Mouse (Mus musculus) midbrain, embryonic 15.5 days (tissue): ENCODE measurements around the gene Dennd2a. TPM values are rescaled to one million over a fixed set of nuclear protein-coding genes. Genes with fewer than 3 reads are reported as not detected.
"Not testable (repeated sequence)": the region's sequence is repeated elsewhere in the genome, so short reads cannot be mapped to it uniquely, and the experiment has no call there.

ENCODE experiments used
- ATAC-seq: fragments of 200-750 bp; cut with Nextera tagmentation; replicated peaks from 2 replicates; pipeline ENCODE4 v1.8.0; 2017; ENCODE audit warnings: moderate TSS enrichment
- H3K27ac ChIP-seq: fragments of 300-500 bp; sonication (generic); 2 replicates; pipeline ENCODE4 v1.5.1; 2015; ENCODE audit warnings: mild to moderate bottlenecking, inconsistent platforms
- H3K27me3 ChIP-seq: fragments of 300-500 bp; sonication (generic); replicated peaks from 2 replicates; pipeline ENCODE4 v1.6.1; 2015; ENCODE audit warnings: inconsistent platforms
- H3K36me3 ChIP-seq: fragments of 300-500 bp; sonication (generic); replicated peaks from 2 replicates; pipeline ENCODE4 v1.6.1; 2015; ENCODE audit warnings: inconsistent platforms
- H3K4me1 ChIP-seq: fragments of 300-500 bp; sonication (generic); 2 replicates; pipeline ENCODE4 v1.6.1; 2015; ENCODE audit warnings: inconsistent platforms
- H3K4me2 ChIP-seq: fragments of 300-500 bp; sonication (generic); 2 replicates; pipeline ENCODE4 v1.6.1; 2015; ENCODE audit warnings: inconsistent platforms, mild to moderate bottlenecking, moderate library complexity
- H3K4me3 ChIP-seq: fragments of 300-500 bp; sonication (generic); 2 replicates; pipeline ENCODE4 v1.5.1; 2015; ENCODE audit warnings: mild to moderate bottlenecking, inconsistent platforms
- H3K9ac ChIP-seq: fragments of 300-500 bp; sonication (generic); 2 replicates; pipeline ENCODE4 v1.6.1; 2015; ENCODE audit warnings: mild to moderate bottlenecking, inconsistent platforms
- H3K9me3 ChIP-seq: fragments of 300-500 bp; sonication (generic); 2 replicates; pipeline ENCODE4 v1.6.1; 2016; ENCODE audit warnings: inconsistent platforms
- WGBS: fragments of 180-500 bp; shearing (Covaris S2); methylation state at CpG from one replicate; pipeline ENCODE4 v1.1.7; 2015; ENCODE audit warnings: mixed read lengths; 5-methylcytosine and 5-hydroxymethylcytosine counted together
- polyA plus RNA-seq: library from polyadenylated mRNA; unstranded; fragments of >200 nt; fragmentation: Nextera tagmentation; extraction: Ambion mirVana; gene quantifications from 2 replicates; pipeline ENCODE4 v1.2.1, GENCODE M21; 2015

Gene Dennd2a
- polyA plus RNA-seq, 1 experiment from 2014 or later: 21.0 TPM

DNA sequence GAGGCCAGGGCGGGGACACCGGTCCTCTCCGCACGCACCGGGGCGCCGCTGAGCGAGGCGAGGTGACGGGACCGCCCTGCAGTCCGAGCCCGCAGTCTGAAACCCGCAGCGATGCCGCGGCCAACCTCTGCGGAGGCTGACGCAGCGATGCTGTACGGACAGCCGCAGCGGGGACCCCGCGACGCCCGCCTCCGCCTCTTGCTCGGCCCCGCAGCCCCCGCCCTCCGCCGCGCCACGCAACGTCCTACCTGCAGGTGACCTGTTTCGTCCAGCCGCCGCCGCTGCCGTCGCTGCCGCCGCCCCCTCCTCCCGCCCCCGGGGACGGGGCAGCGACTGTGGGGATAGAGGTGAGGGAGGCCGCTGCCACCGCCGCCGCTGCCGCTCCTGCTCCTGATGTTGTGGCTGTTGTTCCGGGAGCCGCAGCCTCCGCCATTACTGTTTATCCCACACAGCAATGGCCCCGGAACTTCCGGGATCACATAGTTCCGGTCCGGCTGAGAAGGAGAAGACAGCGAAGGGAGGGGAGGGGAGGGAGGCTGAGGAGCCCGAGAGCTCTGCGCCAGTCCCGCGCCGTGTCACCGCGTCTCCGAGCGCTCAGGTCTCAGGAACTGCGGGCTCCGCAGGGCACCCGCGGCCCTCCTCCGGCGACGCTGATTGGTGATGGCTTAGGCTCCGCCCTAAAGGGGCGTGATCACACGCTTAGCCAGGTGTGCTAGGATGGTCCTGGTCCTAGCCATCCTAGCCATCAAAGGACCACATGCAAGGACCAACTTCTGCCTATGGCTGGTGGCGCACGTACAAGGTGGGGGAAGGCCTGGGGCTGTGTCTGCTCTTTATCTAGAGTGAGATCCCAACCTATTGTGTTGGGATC is 137.6 kb downstream of the Dennd2a start, which contains the start of gene Mkrn1:
Gene Mkrn1 (minus strand): TSS at position 612 of the 871 bp plus-strand sequence.
- peak; percentile 97 for ATAC-seq

DNA sequence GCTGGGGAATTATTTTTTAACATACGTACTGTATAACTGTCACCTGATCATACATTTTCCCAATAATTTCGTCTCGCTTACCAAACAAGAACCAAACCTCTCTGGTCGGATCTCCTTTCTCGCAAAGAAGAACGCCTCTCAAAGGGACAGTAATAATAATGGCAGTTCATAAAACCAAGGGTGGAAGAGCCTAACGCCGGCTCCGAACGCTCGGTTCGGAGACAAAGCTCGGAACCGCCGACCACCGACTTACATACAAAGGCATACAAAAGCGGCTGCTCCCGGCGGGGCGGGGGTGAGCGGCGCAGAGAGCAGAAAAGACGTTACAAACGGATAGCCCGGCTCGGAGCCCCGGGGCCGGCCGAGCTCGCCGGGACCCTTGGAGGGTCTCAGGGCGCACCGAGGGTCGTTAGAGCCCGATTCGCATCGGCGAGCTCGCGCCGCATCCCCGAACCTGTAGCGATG is 138.2 kb downstream of the Dennd2a start:
- peak overlapping the region; percentile 90 for H3K9ac ChIP-seq
- H3K4me1 ChIP-seq: peaks cover 22% of the 10 kb centered on the region
- 0% methylated on average over 43 of the region's 43 CpGs for WGBS
- peak overlapping the region; percentile 70 for H3K4me3 ChIP-seq
- H3K27me3 ChIP-seq: no peaks in the 10 kb centered on the region
- peak overlapping the region; percentile 94 for H3K27ac ChIP-seq
- H3K4me2 ChIP-seq: peak overlapping the region; percentile 66
- no peaks in the 10 kb centered on the region for H3K9me3 ChIP-seq
- H3K36me3 ChIP-seq: no peaks in the 10 kb centered on the region
- no peak for ATAC-seq

More for the DNA sequence above, 137.6 kb downstream of the Dennd2a start, which contains the start of gene Mkrn1:
- Histone ChIP-seq H3K36me3 (no peaks in the 10 kb centered on the region), H3K4me1 (peaks cover 18% of the 10 kb centered on the region), H3K4me2 (peak within 1 kb of the TSS; percentile 66), H3K9me3 (no peaks in the 10 kb centered on the region), H3K4me3 (peak within 1 kb of the TSS; percentile 70), H3K27ac (peak within 1 kb of the TSS; percentile 94), H3K27me3 (no peaks in the 10 kb centered on the region), H3K9ac (peak within 1 kb of the TSS; percentile 90)
- under 1% methylated on average over 58 of the region's 82 CpGs for WGBS

GRCm38 (mm10) chr6:39416654-39417053 is 141.0 kb downstream of the Dennd2a start:
- H3K27me3 ChIP-seq, ATAC-seq, H3K36me3 ChIP-seq, H3K9ac ChIP-seq, H3K27ac ChIP-seq, H3K9me3 ChIP-seq, H3K4me2 ChIP-seq, H3K4me3 ChIP-seq: not testable (repeated sequence)
- H3K4me1 ChIP-seq: peaks cover 31% of the 10 kb centered on the region

- H3K27me3 ChIP-seq: no peaks in the 10 kb centered on the region
- H3K4me1 ChIP-seq: peaks cover 31% of the 10 kb centered on the region
- H3K4me3 ChIP-seq: no peak overlapping the region
- no peaks in the 10 kb centered on the region for H3K9me3 ChIP-seq
- no peak overlapping the region for H3K27ac ChIP-seq
- no peak overlapping the region for H3K4me2 ChIP-seq
- H3K36me3 ChIP-seq: 0 out of 2 replicates have a peak, but pooled peaks cover 1% of the 10 kb centered on the region
- H3K9ac ChIP-seq: no peak overlapping the region
- no peak for ATAC-seq
- WGBS: 50% methylated on average over 3 of the region's 5 CpGs
Measured at GRCm38 (mm10) chr6:39415762-39416161, 141.9 kb downstream of the Dennd2a start.

GRCm38 (mm10) chr6:39414106-39414505 is 143.6 kb downstream of the Dennd2a start:
- H3K4me3 ChIP-seq: no peak overlapping the region
- H3K36me3 ChIP-seq: peaks cover 6% of the 10 kb centered on the region; the same call in 1 of the 2 replicates
- no peaks in the 10 kb centered on the region for H3K27me3 ChIP-seq
- 66% methylated on average over 1 of the region's 1 CpGs for WGBS
- H3K27ac ChIP-seq: peak overlapping the region; percentile 23; the same call in 1 of the 2 replicates
- H3K9me3 ChIP-seq: no peaks in the 10 kb centered on the region
- H3K9ac ChIP-seq: no peak overlapping the region
- no peak overlapping the region for H3K4me2 ChIP-seq
- H3K4me1 ChIP-seq: peaks cover 28% of the 10 kb centered on the region
- ATAC-seq: no peak

Other genes starting within 250 kb of the Dennd2a start
- 62.8 and 65.8 TPM in 2 replicates for gene Slc37a3, start 180.2 kb downstream of the Dennd2a start, polyA plus RNA-seq
- gene Rab19, start 176.7 kb downstream of the Dennd2a start, polyA plus RNA-seq: 0.31 and 0.36 TPM in 2 replicates
- gene Mkrn1, start 137.4 kb downstream of the Dennd2a start, polyA plus RNA-seq: 269 TPM in 2 replicates
- gene Adck2, start 16.0 kb upstream of the Dennd2a start, polyA plus RNA-seq: 46.3 and 53.6 TPM in 2 replicates
- gene Gm42420, start 27.9 kb upstream of the Dennd2a start, polyA plus RNA-seq: 0.88 and 2.6 TPM in 2 replicates
- gene Ndufb2, start 34.7 kb upstream of the Dennd2a start, polyA plus RNA-seq: 389 and 418 TPM in 2 replicates
- gene Braf, start 167.6 kb upstream of the Dennd2a start, polyA plus RNA-seq: 23.7 and 26.3 TPM in 2 replicates